Mouse (Mus musculus) E14TG2a.4 (cell line): Measurements from ENCODE around the gene Hpgd.

Experiments used
- CTCF ChIP-seq: conservative IDR thresholded peaks from 2 replicates; pipeline ENCODE4 v1.5.1; 2014; ENCODE audit warnings: low read length
- NANOG ChIP-seq: IDR thresholded peaks from 2 replicates; pipeline ENCODE4 v1.6.1; 2014; ENCODE audit warnings: borderline replicate concordance, low read length, mixed read lengths
- POU5F1 ChIP-seq: IDR thresholded peaks from 2 replicates; pipeline ENCODE4 v1.6.1; 2014; ENCODE audit warnings: low read length, borderline replicate concordance

DNA sequence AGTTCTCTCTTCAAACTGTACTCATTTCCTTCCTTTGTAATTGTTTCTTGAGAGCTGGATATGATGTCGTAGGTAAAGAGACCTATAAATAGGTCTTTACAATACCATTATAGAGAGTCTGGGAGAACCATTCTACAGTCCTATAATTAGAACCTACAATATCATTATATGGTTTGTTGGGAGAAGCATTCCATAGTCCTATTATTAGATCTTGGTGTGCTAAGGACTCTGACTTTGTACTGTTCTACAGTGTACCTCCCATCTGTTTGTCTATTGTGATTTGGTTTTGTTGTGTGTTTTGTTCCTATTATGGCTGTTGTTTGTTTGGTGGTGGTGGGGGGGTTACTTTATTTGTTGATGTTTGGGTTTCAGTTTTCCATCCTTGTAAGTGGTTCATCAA, 21.5 kb upstream of the Hpgd start:
- no peak for TF ChIP-seq CTCF
- TF ChIP-seq NANOG, result no peak
- no peak for TF ChIP-seq POU5F1
